Mouse (Mus musculus): Measurements from ENCODE around the gene Misp. TPM values are rescaled to one million over a fixed set of nuclear protein-coding genes. Genes with fewer than 3 reads are reported as not detected.

The Misp gene
- total RNA-seq, 2 experiments from 2014 or later, result 0.42 TPM; not detected in 1

GRCm38 (mm10) chr10:79793738-79794490 lies 26.9 kb upstream of the Misp start:
- DNase-seq (ENCODE audit: low spot score in 2 of 2), result no peak

GRCm38 (mm10) chr10:79794491-79794931 lies 26.3 kb upstream of the Misp start:
- DNase-seq (ENCODE audit: low spot score in 2 of 2), result peak in 1 of 2 experiments; percentile 65

GRCm38 (mm10) chr10:79795905-79796304 lies 24.9 kb upstream of the Misp start:
- DNase-seq (ENCODE audit: low spot score in 2 of 2), result no peak

- DNase-seq (ENCODE audit: low spot score in 2 of 2), result no peak
These were observed 23.5 kb upstream of the Misp start for GRCm38 (mm10) chr10:79797326-79797725.

- no peak for DNase-seq (ENCODE audit: low spot score in 2 of 2)
These were observed 22.4 kb upstream of the Misp start for GRCm38 (mm10) chr10:79798289-79798928.

- no peak for DNase-seq (ENCODE audit: low spot score in 2 of 2)
These were observed 20.3 kb upstream of the Misp start for GRCm38 (mm10) chr10:79800508-79800907.

- DNase-seq (ENCODE audit: low spot score in 2 of 2), result no peak
These were observed 19.0 kb upstream of the Misp start for GRCm38 (mm10) chr10:79801837-79802236.

GRCm38 (mm10) chr10:79802331-79802971 lies 18.3 kb upstream of the Misp start:
- no peak for DNase-seq (ENCODE audit: low spot score in 2 of 2)

- DNase-seq (ENCODE audit: low spot score in 2 of 2), result no peak
These were observed 17.0 kb upstream of the Misp start for GRCm38 (mm10) chr10:79803716-79804323.

- DNase-seq (ENCODE audit: low spot score in 2 of 2), result no peak
These were observed 15.2 kb upstream of the Misp start for GRCm38 (mm10) chr10:79805636-79806035.

GRCm38 (mm10) chr10:79806331-79806730 lies 14.5 kb upstream of the Misp start:
- no peak for DNase-seq (ENCODE audit: low spot score in 2 of 2)

- no peak for DNase-seq (ENCODE audit: low spot score in 2 of 2)
These were observed 13.8 kb upstream of the Misp start for GRCm38 (mm10) chr10:79806972-79807371.

GRCm38 (mm10) chr10:79807826-79808225 lies 13.0 kb upstream of the Misp start:
- DNase-seq (ENCODE audit: low spot score in 2 of 2), result no peak

- DNase-seq (ENCODE audit: low spot score in 2 of 2), result no peak
These were observed 12.1 kb upstream of the Misp start for GRCm38 (mm10) chr10:79808728-79809127.

- peak; percentile 70 to 83 for DNase-seq (ENCODE audit: low spot score in 2 of 2)
These were observed 8.8 kb upstream of the Misp start for GRCm38 (mm10) chr10:79811736-79812637.

- no peak for DNase-seq (ENCODE audit: low spot score in 2 of 2)
These were observed 6.4 kb upstream of the Misp start for GRCm38 (mm10) chr10:79814271-79814842.

- no peak for DNase-seq (ENCODE audit: low spot score in 2 of 2)
These were observed 4.9 kb upstream of the Misp start for GRCm38 (mm10) chr10:79815671-79816494.

- no peak for DNase-seq (ENCODE audit: low spot score in 2 of 2)
These were observed 3.7 kb upstream of the Misp start for GRCm38 (mm10) chr10:79817111-79817510.

GRCm38 (mm10) chr10:79818225-79818624 lies 2.6 kb upstream of the Misp start:
- no peak for DNase-seq (ENCODE audit: low spot score in 2 of 2)

Measured in gastrocnemius, postnatal 4 days (tissue).